Mouse (Mus musculus): ENCODE results near the gene Hyal5. TPM values are rescaled to one million over a fixed set of nuclear protein-coding genes. Genes with fewer than 3 reads are reported as not detected.

Gene Hyal5
- polyA plus RNA-seq (2012; rRNA removed) = not detected in 2 replicates

DNA sequence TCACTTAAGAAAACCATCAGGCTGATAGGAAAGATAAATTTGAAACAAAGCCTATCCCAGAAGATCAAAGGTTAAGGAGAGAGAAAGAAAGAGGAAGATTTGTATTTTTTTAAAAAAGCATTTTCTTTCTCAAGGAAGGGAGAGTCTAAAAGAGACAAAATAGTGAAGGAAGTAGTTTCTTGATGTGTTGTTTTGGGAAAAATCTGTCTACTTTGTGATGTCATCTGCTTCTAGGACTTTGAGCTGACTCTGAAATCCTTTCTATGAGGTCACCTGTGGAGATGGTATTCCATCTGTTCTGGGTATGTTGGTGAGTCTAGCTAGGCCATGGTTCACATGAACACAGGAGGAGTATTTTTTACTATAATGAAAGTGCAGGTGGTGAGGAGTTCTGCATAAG, at the start of gene Hyal5:
Hyal5 (plus strand) TSS at position 301 of the 400 bp plus-strand sequence.
- Histone ChIP-seq H3K36me3 (ENCODE audit: control insufficient read depth, insufficient read depth, low read length) (no peaks in the 10 kb centered on the region), H3K27ac (ENCODE audit: insufficient read depth, low read length) (no peak within 1 kb of the TSS), H3K27me3 (ENCODE audit: control insufficient read depth, insufficient read depth, low read length) (no peaks in the 10 kb centered on the region), H3K4me1 (ENCODE audit: control insufficient read depth, insufficient read depth, insufficient read length) (no peaks in the 10 kb centered on the region), H3K4me3 (ENCODE audit: extremely low read depth, insufficient read depth, insufficient read length) (no peak within 1 kb of the TSS)
- DNase-seq (ENCODE audit: low read depth in 1 of 2, low spot score in 2 of 2) = no peak
- no peak for TF ChIP-seq POLR2A (IDR thresholded peaks at IDR 0.05; ENCODE audit: low read depth, low read length)

DNA sequence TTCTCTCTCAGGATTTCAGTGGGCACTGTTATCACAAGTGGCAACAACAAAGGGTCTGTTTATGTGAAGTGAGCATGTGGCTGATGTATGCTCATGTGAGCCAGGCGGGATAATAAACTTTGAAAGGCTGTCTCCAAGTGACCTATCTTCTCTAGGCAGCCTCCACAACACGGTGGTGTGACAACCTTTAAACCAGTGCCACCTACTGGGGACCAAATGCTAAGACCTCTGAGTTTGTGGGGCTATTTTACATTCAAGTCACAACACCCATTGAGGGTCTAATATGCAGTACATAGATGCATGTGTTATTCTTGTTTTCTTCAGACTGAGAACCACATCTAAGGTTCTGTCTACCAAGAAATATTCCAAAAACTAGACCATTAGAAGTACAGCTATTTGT, 35.7 kb upstream of the Hyal5 start:
- no peaks in the 10 kb centered on the region for H3K27me3 ChIP-seq (ENCODE audit: control insufficient read depth, insufficient read depth, low read length)
- TF ChIP-seq POLR2A (IDR thresholded peaks at IDR 0.05; ENCODE audit: low read depth, low read length) (no peak), CTCF (IDR thresholded peaks at IDR 0.05; ENCODE audit: extremely low read depth, insufficient read depth, insufficient read length, insufficient replicate concordance) (no peak)
- H3K4me1 ChIP-seq (ENCODE audit: control insufficient read depth, insufficient read depth, insufficient read length) = no peaks in the 10 kb centered on the region
- no peak overlapping the region for H3K4me3 ChIP-seq (ENCODE audit: extremely low read depth, insufficient read depth, insufficient read length)
- H3K36me3 ChIP-seq (ENCODE audit: control insufficient read depth, insufficient read depth, low read length) = no peaks in the 10 kb centered on the region
- no peak for DNase-seq (ENCODE audit: low read depth in 1 of 2, low spot score in 2 of 2)
- H3K27ac ChIP-seq (ENCODE audit: insufficient read depth, low read length) = no peak overlapping the region
- WGBS = 43% methylated on average over 2 of the region's 2 CpGs

DNA sequence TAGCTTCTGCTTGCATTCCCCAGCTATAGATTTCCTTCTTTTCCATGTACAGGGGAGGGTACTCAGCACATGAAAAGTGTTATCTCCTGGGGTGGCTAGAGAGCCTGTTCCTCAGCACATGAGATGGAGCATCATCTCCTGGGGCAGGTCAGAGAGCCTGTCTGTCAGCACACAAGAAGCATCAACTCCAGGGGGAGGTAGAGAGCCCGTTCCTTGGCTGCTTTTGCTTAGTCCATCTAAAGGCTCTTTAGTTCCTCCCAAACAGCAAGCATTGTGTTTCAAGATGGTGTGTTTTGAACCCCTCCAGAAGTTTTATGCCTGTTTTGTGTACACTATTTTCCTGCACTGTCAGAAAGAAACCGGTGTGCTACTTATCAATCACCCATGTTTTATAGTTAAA, 2.5 kb downstream of the Hyal5 start:
- Histone ChIP-seq H3K36me3 (ENCODE audit: control insufficient read depth, insufficient read depth, low read length) (no peaks in the 10 kb centered on the region), H3K27me3 (ENCODE audit: control insufficient read depth, insufficient read depth, low read length) (no peaks in the 10 kb centered on the region), H3K27ac (ENCODE audit: insufficient read depth, low read length) (no peak overlapping the region), H3K4me1 (ENCODE audit: control insufficient read depth, insufficient read depth, insufficient read length) (no peaks in the 10 kb centered on the region), H3K4me3 (ENCODE audit: extremely low read depth, insufficient read depth, insufficient read length) (no peak overlapping the region)
- TF ChIP-seq POLR2A (IDR thresholded peaks at IDR 0.05; ENCODE audit: low read depth, low read length) (no peak), CTCF (IDR thresholded peaks at IDR 0.05; ENCODE audit: extremely low read depth, insufficient read depth, insufficient read length, insufficient replicate concordance) (no peak)
- DNase-seq (ENCODE audit: low read depth in 1 of 2, low spot score in 2 of 2) = no peak
- WGBS = 53% methylated on average over 2 of the region's 2 CpGs

DNA sequence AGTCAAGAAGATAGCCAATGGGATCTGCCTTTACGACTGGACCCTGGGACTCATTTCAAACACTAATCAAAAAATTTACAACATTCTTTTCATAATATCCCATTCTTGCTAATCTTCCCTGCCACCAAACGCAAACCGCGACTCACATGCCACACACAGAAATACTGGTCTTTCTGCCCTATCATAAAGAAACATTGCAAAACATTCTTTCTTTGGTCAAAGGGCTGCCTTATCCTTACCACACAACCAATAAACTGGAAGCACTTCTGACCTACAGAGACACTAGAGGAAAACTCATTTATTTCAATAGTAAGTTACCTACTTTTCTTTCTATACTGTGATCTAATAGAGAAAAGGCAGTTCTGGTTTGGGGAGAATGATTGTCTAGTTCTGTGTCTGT, 5.9 kb downstream of the Hyal5 start:
- TF ChIP-seq POLR2A (IDR thresholded peaks at IDR 0.05; ENCODE audit: low read depth, low read length) (no peak), CTCF (IDR thresholded peaks at IDR 0.05; ENCODE audit: extremely low read depth, insufficient read depth, insufficient read length, insufficient replicate concordance) (no peak)
- WGBS = 88% methylated on average over 4 of the region's 4 CpGs
- no peak for DNase-seq (ENCODE audit: low read depth in 1 of 2, low spot score in 2 of 2)
- Histone ChIP-seq H3K27me3 (ENCODE audit: control insufficient read depth, insufficient read depth, low read length) (no peaks in the 10 kb centered on the region), H3K4me3 (ENCODE audit: extremely low read depth, insufficient read depth, insufficient read length) (no peak overlapping the region), H3K27ac (ENCODE audit: insufficient read depth, low read length) (no peak overlapping the region), H3K36me3 (ENCODE audit: control insufficient read depth, insufficient read depth, low read length) (no peaks in the 10 kb centered on the region), H3K4me1 (ENCODE audit: control insufficient read depth, insufficient read depth, insufficient read length) (no peaks in the 10 kb centered on the region)

DNA sequence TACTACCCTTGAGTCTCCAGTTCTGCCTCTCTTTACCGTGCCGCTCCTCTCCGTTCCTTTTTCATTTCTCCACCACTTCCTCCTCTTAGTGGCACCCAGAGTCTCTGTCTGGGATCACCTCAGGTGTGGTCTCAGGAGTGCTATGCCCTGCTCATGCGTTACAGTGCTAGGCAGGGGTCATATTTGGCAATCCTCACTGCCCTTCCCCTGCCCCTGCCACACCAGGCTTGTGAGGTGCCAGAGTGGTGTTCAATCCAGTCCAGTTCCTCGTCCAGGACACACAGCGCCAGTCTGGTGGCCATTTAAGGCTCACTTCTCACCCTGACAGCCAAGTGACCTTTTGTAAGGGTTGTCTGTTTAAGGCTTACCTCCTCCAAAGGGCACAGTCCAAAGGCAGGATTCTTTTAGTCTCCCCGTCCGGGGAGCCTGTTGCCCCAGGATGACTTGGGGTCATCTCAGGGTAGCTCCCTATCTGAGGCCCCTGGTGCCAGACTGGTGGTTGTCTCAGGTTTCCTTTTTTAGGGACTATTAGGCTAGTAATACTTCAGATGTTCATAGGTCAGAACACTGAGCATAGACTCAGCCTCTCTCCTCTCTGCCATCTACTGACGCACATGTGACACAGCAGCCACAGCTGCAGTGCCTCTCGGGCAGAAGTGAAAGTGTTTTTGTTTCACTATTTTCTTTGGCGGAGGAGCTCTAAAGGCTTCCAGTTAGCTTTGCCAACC, 36.5 kb downstream of the Hyal5 start:
- Histone ChIP-seq H3K27me3 (ENCODE audit: control insufficient read depth, insufficient read depth, low read length) (no peaks in the 10 kb centered on the region), H3K4me1 (ENCODE audit: control insufficient read depth, insufficient read depth, insufficient read length) (no peaks in the 10 kb centered on the region), H3K36me3 (ENCODE audit: control insufficient read depth, insufficient read depth, low read length) (no peaks in the 10 kb centered on the region), H3K4me3 (ENCODE audit: extremely low read depth, insufficient read depth, insufficient read length) (no peak overlapping the region), H3K27ac (ENCODE audit: insufficient read depth, low read length) (no peak overlapping the region)
- WGBS = 64% methylated on average over 11 of the region's 11 CpGs
- TF ChIP-seq POLR2A (IDR thresholded peaks at IDR 0.05; ENCODE audit: low read depth, low read length) (no peak), CTCF (IDR thresholded peaks at IDR 0.05; ENCODE audit: extremely low read depth, insufficient read depth, insufficient read length, insufficient replicate concordance) (no peak)
- DNase-seq (ENCODE audit: low read depth in 1 of 2, low spot score in 2 of 2) = no peak

DNA sequence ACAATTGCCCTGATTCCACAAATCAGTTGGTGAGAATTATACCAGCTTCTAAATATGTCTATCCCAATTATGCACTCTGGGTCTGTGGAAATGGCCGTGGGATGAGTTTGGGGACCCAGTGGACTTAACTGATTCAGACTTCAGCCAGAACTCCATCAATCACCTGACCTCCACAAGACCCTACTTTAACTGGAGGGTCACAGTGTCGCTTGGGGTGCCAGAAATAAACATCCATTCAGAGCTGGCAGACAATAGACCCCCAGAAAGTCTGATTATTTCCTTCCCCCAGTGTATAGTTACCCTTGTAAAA, 37.0 kb downstream of the Hyal5 start:
- Histone ChIP-seq H3K36me3 (ENCODE audit: control insufficient read depth, insufficient read depth, low read length) (no peaks in the 10 kb centered on the region), H3K4me3 (ENCODE audit: extremely low read depth, insufficient read depth, insufficient read length) (no peak overlapping the region), H3K27me3 (ENCODE audit: control insufficient read depth, insufficient read depth, low read length) (no peaks in the 10 kb centered on the region), H3K4me1 (ENCODE audit: control insufficient read depth, insufficient read depth, insufficient read length) (no peaks in the 10 kb centered on the region), H3K27ac (ENCODE audit: insufficient read depth, low read length) (no peak overlapping the region)
- 17% methylated on average over 2 of the region's 2 CpGs for WGBS
- TF ChIP-seq CTCF (IDR thresholded peaks at IDR 0.05; ENCODE audit: extremely low read depth, insufficient read depth, insufficient read length, insufficient replicate concordance) (no peak), POLR2A (IDR thresholded peaks at IDR 0.05; ENCODE audit: low read depth, low read length) (no peak)
- DNase-seq (ENCODE audit: low read depth in 1 of 2, low spot score in 2 of 2) = no peak

DNA sequence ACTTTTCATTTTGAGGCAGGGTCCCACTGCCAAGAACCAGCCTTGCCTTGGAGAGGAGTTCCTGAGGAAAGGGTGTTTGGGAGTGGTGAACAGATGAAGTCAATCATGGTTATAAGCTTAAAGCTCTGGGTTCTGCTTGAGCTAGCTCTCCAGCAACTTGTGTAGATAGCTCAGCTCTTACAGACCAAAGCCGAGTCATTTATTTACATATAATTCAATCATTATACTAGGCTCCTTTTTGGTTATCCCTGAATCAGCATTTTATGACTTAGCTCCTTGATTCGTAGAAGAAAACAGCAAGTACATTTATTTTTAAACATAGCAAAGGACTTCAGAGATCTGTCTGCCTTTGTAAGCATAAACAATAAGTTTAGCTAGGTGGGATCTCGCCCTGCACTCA, 47.3 kb downstream of the Hyal5 start:
- no peaks in the 10 kb centered on the region for H3K36me3 ChIP-seq (ENCODE audit: control insufficient read depth, insufficient read depth, low read length)
- H3K4me1 ChIP-seq (ENCODE audit: control insufficient read depth, insufficient read depth, insufficient read length) = no peaks in the 10 kb centered on the region
- WGBS = 80% methylated on average over 3 of the region's 3 CpGs
- no peak overlapping the region for H3K4me3 ChIP-seq (ENCODE audit: extremely low read depth, insufficient read depth, insufficient read length)
- DNase-seq (ENCODE audit: low read depth in 1 of 2, low spot score in 2 of 2) = no peak
- H3K27me3 ChIP-seq (ENCODE audit: control insufficient read depth, insufficient read depth, low read length) = no peaks in the 10 kb centered on the region
- TF ChIP-seq CTCF (IDR thresholded peaks at IDR 0.05; ENCODE audit: extremely low read depth, insufficient read depth, insufficient read length, insufficient replicate concordance) (no peak), POLR2A (IDR thresholded peaks at IDR 0.05; ENCODE audit: low read depth, low read length) (no peak)
- H3K27ac ChIP-seq (ENCODE audit: insufficient read depth, low read length) = no peak overlapping the region
